9 mouse cellular contexts compared by ENCODE assay signal in the genomic region with DNA sequence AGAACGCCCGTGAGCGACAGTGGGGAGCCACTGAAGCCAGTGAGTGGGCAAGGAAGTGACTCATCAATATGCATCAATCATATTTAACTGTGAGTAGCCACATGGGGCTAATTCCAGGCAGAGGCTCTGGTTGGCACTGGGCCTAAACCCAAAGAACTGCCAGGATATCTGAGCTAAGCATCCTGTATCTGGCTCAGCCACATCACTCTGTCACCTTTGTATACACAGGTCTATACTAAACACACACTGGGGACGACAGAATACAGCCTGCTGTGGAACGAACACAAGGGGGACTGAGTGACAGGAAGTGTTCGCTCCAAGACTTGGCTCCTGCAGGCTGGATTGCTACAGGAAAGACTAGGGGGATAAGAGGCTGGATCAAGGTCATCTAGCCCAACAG. TPM values are rescaled to one million over a fixed set of nuclear protein-coding genes. Genes with fewer than 3 reads are reported as not detected.
DNase-seq lines count a peak whose midpoint lies in the region; ATAC-seq lines count a peak whose summit lies in the region.
"Had no signal": no experiment of that assay in that cellular context is flagged by ENCODE, and none has a peak within 500 bp of the region (broad histone marks: within the 10 kb centered on the region; RNA-seq: fewer than 3 reads in every experiment).

No protein-coding gene starts in this region.

- peak; percentile 50 for DNase-seq in adrenal gland, postnatal 10 days
- no peak for DNase-seq in adrenal gland, postnatal 4 days (ENCODE audit: low spot score in 2 of 2)
- peak; percentile 30 for DNase-seq in kidney, postnatal 14 days
- DNase-seq in kidney, adult 8-10 months, result no peak
- DNase-seq in right cerebral cortex, adult 18-20 months, result peak; percentile 19
- no peak for DNase-seq in right cerebral cortex, postnatal 36 days (ENCODE audit: low spot score in 2 of 2)
- DNase-seq in layer of hippocampus, postnatal 10 days (ENCODE audit: low spot score in 2 of 2), result no peak

- no peaks in the 10 kb centered on the region for H3K27me3 ChIP-seq in midbrain, embryonic 13.5 days

- no peaks in the 10 kb centered on the region for H3K4me1 ChIP-seq in midbrain, embryonic 13.5 days (replicated peaks)

- peaks cover 4% of the 10 kb centered on the region; the same call in 1 of the 2 replicates for H3K36me3 ChIP-seq in midbrain, embryonic 13.5 days

- H3K4me2 ChIP-seq in midbrain, embryonic 13.5 days (replicated peaks), result no peak overlapping the region

- H3K4me3 ChIP-seq in midbrain, embryonic 13.5 days (replicated peaks), result no peak overlapping the region
- H3K4me3 ChIP-seq: embryonic facial prominence, embryonic 10.5 days had no signal

- H3K27ac ChIP-seq in midbrain, embryonic 13.5 days, result no peak overlapping the region
- H3K27ac ChIP-seq: embryonic facial prominence, embryonic 10.5 days had no signal

- H3K9ac ChIP-seq in midbrain, embryonic 13.5 days (replicated peaks), result no peak overlapping the region

- WGBS in midbrain, embryonic 13.5 days, result 72% methylated on average over 6 of the region's 6 CpGs

- H3K9me3 ChIP-seq in midbrain, embryonic 13.5 days, result no peaks in the 10 kb centered on the region
- H3K9me3 ChIP-seq: embryonic facial prominence, embryonic 10.5 days had no signal

- ATAC-seq in midbrain, embryonic 13.5 days, result no peak

RNA-seq across cellular contexts. Expression of gene St3gal4, which starts 16.5 kb away (rescaled TPM):
- 10 to 100 TPM; 39.2 to 40.2 TPM for total RNA-seq in adrenal gland, postnatal 10 days (2021)
- 10 to 100 TPM; 31.1 to 38.5 TPM for total RNA-seq in adrenal gland, postnatal 4 days (2021)
- total RNA-seq in layer of hippocampus, postnatal 10 days (2021), result 10 to 100 TPM; 18.8 to 22.1 TPM
- 7.8 and 8.3 TPM in 2 replicates for polyA plus RNA-seq in midbrain, embryonic 13.5 days (2015; fragmentation: Nextera tagmentation; extraction: Ambion mirVana)

RNA-seq across cellular contexts. Expression of gene Dcps, which starts 40.3 kb away (rescaled TPM):
- 10 to 100 TPM; 25.3 to 29.3 TPM for total RNA-seq in adrenal gland, postnatal 10 days (2021)
- 10 to 100 TPM; 34.9 to 35.8 TPM for total RNA-seq in adrenal gland, postnatal 4 days (2021)
- total RNA-seq in layer of hippocampus, postnatal 10 days (2021), result 10 to 100 TPM; 15.3 to 19.7 TPM
- 86.4 and 88.0 TPM in 2 replicates for polyA plus RNA-seq in midbrain, embryonic 13.5 days (2015; fragmentation: Nextera tagmentation; extraction: Ambion mirVana)

Comparison
In these comparisons a context has a peak if more than half of its experiments do, and no peak if none do; other contexts are left out.
1. DNase-seq: peak in adrenal gland, postnatal 10 days (single experiment), kidney, postnatal 14 days (single experiment) and right cerebral cortex, adult 18-20 months (single experiment); none in adrenal gland, postnatal 4 days (0 of 2), kidney, adult 8-10 months (0 of 2), right cerebral cortex, postnatal 36 days (0 of 2) and layer of hippocampus, postnatal 10 days (0 of 2).